Mouse (Mus musculus): ENCODE measurements around the gene Tagap.
A peak's percentile ranks its signal among the peaks of the same experiment; 100 is the strongest.

Tagap gene

DNA sequence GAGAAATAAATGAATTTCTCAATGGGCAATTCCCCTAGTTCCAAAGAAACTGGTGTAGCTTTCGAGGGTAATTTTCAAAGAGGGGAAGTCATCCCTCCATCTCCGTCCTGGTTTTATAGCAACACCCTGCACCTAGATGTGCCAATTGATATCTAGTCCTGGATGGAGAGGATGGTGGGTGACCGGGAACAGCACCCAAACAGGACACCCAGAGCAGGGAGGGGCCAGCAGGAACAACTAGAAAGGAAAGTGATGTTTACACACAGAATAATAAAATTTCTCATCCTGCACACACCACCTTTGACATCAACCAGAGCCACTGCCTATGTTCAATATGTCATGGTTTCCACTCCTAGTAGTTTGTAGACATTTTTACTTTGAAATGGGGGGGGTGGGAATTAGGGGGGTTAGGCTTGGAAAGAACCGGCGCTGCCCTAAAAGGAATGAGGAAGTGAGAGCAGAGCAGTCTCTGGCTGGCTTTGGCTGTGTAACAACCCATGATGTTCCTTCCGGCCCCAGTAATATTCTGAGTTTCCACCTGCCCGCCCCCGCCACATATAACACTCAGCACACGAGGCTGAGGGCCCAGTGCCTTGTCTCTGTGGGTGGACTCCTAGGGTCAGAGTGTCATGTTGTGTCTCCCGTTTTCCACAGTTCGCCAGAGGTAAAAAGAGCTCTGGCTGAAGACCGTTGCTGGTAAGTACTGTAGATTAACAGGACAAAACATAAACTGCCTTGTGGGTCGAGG, at the start of gene Tagap:
Tagap (plus strand) TSS at position 588 of the 748 bp plus-strand sequence.
- no peak for DNase-seq

- DNase-seq, result no peak
These were observed 49.3 kb upstream of the Tagap start for GRCm38 (mm10) chr17:7876541-7876940.

- DNase-seq, result no peak
These were observed 48.5 kb upstream of the Tagap start for GRCm38 (mm10) chr17:7877191-7877764.

- peak; percentile 43 for DNase-seq
These were observed 47.9 kb upstream of the Tagap start for GRCm38 (mm10) chr17:7877878-7878277.

DNA sequence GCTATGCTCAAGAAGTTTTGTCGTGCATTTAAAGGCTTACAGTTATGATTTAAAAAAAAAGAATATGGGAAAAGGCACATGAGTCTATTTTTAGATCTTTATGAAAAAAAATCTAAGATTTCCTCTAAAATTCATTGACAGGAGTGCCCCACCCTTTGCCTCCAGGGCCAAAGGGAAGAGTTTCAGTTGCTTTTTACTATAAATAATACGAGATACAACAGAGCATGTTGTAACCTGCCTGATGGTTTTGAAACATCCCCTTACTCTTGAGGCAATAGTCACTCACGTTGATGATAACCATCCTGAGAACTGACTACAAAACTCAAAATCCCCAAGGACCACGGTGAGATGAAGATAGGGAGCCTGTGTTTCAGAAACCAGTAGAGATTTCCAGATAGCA, 46.3 kb upstream of the Tagap start:
- no peak for DNase-seq

GRCm38 (mm10) chr17:7883126-7883525, 42.7 kb upstream of the Tagap start:
- no peak for DNase-seq

- DNase-seq, result no peak
These were observed 41.2 kb upstream of the Tagap start for GRCm38 (mm10) chr17:7884606-7885005.

- DNase-seq, result no peak
These were observed 38.6 kb upstream of the Tagap start for GRCm38 (mm10) chr17:7887071-7887815.

DNA sequence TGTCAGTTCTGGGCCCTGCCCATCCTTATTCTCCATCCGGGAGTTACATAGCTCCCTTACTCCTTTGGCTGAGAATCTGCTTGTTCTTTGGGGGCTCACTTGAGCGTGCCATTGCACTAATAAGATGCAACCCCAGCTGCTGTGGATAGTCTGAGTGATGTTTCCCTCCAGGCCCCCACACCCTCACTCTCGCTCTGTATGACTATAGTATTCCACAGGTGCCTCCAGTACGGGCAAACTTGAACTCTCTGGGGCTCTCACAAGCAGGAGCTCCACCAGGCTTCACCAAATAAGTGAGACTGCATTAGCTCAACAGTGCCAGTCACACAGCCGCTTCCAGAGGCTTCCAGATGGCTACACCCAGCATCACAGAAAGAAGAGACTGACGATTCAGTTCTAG, 37.5 kb upstream of the Tagap start:
- DNase-seq, result no peak

GRCm38 (mm10) chr17:7889026-7889425, 36.8 kb upstream of the Tagap start:
- DNase-seq, result no peak

- no peak for DNase-seq
These were observed 33.1 kb upstream of the Tagap start for GRCm38 (mm10) chr17:7892676-7893075.

- no peak for DNase-seq
These were observed 31.7 kb upstream of the Tagap start for GRCm38 (mm10) chr17:7894094-7894493.

DNA sequence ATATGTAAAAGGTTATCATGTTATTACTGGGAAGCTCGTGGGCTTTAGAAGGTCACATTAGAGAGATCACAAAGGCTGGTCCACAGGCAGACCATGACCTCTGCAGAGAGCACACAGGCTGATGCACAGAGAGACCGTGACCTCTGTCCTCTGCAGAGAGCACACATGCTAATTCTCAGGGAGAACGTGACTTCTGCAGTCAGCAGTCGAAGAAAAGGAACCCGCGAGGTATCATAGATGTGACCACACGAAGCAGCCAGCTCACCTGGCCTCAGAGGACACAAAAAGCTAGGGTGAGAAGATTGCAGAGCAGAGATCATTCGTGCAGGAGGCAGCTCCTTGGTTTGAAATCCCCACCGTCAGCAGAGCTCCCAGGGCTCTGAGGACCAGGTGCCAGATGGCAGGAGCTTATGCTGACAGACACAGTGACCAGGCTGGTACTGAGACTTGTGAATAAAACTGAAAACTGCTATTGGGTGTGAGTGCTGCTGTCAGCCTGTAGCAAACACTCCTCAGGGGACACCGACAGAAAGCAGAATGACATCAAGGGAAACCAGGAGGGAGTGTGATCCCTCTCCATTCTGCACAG, 29.7 kb upstream of the Tagap start:
- DNase-seq, result no peak

DNA sequence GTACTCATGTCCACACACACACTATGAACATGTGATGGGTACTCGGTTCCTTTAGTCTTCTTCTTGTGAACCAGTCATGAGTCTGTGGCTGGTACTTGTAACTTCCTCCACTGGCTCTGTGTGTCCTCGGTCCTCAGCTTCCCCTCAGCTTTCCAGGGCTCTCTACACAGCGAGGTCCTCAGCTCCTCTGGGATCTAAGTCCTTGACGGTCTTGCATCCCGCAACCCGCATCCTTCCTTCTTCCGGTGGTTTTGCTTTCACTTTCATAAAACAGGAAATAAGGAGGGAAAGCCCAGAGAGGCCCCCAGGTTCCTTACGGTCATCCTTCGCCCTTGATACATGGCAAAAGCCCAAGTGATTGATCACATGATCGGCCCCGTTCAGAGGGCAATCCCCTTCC, 28.7 kb upstream of the Tagap start:
- DNase-seq, result no peak

DNA sequence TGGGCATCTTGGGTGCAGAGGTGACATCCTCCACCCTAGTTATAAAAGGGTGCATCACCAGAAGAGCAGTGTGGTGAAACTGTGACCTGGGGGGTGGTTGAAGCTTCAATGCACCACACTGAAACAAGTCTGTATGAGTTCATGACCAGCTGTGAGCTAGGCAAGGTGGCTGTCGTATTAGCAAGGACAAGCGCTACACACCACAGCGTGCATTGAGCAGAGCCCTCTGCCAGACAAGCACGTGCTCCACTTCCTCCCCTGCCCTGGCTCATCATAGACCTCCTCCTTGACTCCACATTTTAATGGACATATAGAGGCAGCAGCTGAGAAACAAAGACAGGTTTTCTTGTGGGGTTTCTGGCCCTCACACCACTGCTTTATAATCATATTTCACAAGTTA, 28.0 kb upstream of the Tagap start:
- DNase-seq, result no peak

DNA sequence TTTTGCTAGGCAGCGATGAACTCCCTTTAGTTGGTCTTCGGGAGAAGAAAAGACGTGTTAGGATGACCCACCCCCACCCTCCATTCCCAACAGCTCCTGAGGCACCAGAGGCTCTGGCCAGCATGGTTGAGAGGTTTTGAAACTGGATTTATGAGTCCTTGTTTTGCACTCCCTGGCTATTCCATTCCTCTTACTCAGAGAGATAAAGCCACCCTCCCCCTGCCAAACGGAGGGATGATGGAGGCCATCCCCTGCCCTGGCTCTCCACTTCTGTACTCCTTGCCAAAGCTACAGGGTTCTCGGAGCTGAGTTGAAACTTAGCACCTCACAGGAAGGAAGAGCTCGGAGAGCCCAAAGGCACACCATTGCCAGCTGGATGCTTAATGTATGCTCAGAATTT, 26.6 kb upstream of the Tagap start:
- no peak for DNase-seq

DNA sequence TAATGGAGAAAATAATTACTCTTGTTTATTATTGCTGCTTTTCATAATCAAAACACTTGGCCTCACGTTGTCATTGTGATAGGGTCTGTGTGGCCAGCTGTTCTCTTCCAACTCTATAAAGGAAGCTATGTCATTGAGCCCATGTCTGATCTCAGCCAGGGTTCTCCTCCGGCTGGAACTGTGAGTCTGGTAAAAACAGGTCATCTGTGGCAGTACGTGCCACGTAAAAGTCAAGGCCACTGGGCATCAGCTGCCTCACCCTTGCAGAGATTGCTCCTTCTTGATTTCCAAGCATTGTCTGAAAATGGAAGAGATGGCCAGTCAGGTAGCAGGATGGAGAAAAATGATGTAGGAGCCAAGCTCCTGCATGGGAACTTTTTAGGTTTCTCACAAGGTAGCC, 25.8 kb upstream of the Tagap start:
- no peak for DNase-seq

GRCm38 (mm10) chr17:7901536-7901935, 24.3 kb upstream of the Tagap start:
- DNase-seq, result no peak

GRCm38 (mm10) chr17:7902362-7902761, 23.4 kb upstream of the Tagap start:
- DNase-seq, result no peak

GRCm38 (mm10) chr17:7904992-7905391, 20.8 kb upstream of the Tagap start:
- DNase-seq, result no peak

DNA sequence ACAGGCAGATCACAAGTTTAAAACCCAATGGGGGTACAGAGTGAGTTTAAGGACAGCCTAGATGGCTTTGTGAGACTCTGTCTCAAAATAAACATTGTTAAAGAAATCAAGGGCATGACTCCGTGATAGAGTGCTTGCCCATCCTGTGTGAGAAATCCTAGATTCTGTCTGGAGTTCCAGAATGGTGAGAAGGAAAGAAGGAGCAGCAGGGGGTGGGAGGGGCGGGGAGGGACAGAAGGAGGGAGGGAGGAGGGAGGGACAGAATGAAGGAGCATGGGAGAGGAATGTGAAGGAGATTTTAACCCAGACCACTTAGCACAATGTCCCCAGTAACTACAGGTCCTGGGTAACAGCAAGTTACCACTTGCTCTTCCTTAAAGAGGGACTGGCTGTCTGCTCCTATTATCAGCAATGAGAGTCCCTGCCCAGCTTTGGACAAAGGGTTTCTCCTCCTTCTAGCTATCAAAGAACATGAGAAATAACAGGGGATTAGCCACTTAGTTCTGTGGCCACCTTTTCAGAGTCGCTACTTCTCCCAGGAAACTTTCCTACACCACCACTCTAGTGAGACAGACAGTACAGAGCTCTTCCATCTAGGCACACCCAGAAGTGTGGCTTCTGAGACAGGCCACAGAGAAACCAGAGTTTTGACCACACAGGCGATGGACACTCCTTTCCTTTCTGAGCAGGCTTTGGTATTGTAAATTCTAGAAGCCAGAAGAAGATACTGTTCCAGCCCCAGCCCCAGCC, 19.7 kb upstream of the Tagap start:
- DNase-seq, result no peak

DNA sequence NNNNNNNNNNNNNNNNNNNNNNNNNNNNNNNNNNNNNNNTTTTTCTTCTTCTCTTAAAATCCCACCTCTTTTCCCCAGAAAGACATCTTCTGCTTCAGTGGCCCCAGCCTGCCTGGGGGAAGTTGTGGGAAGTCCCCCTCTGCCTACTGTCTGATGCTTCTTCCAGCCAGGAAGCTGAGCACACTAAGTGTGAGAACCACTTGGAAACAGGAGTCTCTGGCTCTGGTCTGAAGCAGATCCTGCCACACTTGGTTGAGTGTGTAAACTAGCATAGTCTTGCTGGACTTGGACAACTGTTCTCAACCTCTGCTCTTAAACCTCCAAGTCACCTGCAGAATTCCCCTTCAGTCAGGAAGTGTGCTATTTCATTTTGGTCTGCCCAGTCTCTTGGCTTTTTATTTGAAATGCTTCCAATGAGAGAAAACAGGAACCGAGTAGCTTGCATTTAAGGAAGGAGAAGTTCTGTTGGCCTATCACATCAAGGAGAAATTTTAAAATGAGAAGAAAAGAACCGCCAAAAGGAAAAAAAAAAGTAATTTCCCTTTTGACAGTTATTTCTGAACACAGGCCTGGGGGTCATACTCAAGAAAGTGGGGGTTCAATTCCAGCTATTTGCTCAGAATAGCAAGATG, 11.1 kb upstream of the Tagap start:
- DNase-seq, result no peak

- no peak for DNase-seq
These were observed 10.0 kb upstream of the Tagap start for GRCm38 (mm10) chr17:7915791-7916190.

Measured in right cerebral cortex, postnatal 25 days (tissue).